Mouse (Mus musculus) forebrain, embryonic 14.5 days (tissue): ENCODE measurements at regions not wholly inside any gene's neighbourhood (a gene's known extent, or its start where the extent isn't known, plus 50 kb on each side); places are given as distances from the start of the nearest gene placed in this dataset.

Source experiments
- ATAC-seq: fragments of 200-750 bp; cut with Nextera tagmentation; 2 replicates; pipeline ENCODE4 v1.8.0; 2017; ENCODE audit warnings: mild to moderate bottlenecking, moderate library complexity
- DNase-seq: peaks from one replicate; pipeline ENCODE4 v3.0.0-alpha.2; 2015; ENCODE audit warnings: low spot score
- H3K27ac ChIP-seq: fragments of 300-500 bp; sonication (generic); 2 replicates; pipeline ENCODE4 v1.5.1; 2014; ENCODE audit warnings: low read depth, mild to moderate bottlenecking, control low read depth, low read length, moderate library complexity
- H3K27me3 ChIP-seq: fragments of 300-500 bp; sonication (generic); replicated peaks from 2 replicates; pipeline ENCODE4 v1.6.1; 2014; ENCODE audit warnings: low read length, control low read depth, mixed read lengths; ENCODE audit not compliant: control insufficient read depth, insufficient read depth
- H3K36me3 ChIP-seq: fragments of 300-500 bp; sonication (generic); 2 replicates; pipeline ENCODE4 v1.6.1; 2014; ENCODE audit warnings: low read length, control low read depth; ENCODE audit not compliant: control insufficient read depth, insufficient read depth
- H3K4me1 ChIP-seq: fragments of 300-500 bp; sonication (generic); 2 replicates; pipeline ENCODE4 v1.6.1; 2014; ENCODE audit warnings: antibody characterized with exemption, low read length, control low read depth; ENCODE audit not compliant: control insufficient read depth, insufficient read depth
- H3K4me2 ChIP-seq: fragments of 300-500 bp; sonication (generic); 2 replicates; pipeline ENCODE4 v1.6.1; 2014; ENCODE audit warnings: mild to moderate bottlenecking, control low read depth, low read length
- H3K4me3 ChIP-seq: fragments of 300-500 bp; sonication (generic); 2 replicates; pipeline ENCODE4 v1.5.1; 2014; ENCODE audit warnings: low read depth, low read length, control low read depth
- H3K9ac ChIP-seq: fragments of 300-500 bp; sonication (generic); 2 replicates; pipeline ENCODE4 v1.6.1; 2014; ENCODE audit warnings: mild to moderate bottlenecking, low read length, control low read depth, moderate library complexity
- H3K9me3 ChIP-seq: fragments of 300-500 bp; sonication (generic); replicated peaks from 2 replicates; pipeline ENCODE4 v1.6.1; 2016; ENCODE audit warnings: low read length, control low read depth, mixed read lengths; ENCODE audit not compliant: control insufficient read depth
- WGBS: fragments of 180-500 bp; shearing (Covaris S2); extraction: QIAGEN DNeasy Blood & Tissue Kit; methylation state at CpG from one replicate; pipeline ENCODE4 v1.1.7; 2014; 5-methylcytosine and 5-hydroxymethylcytosine counted together

DNA sequence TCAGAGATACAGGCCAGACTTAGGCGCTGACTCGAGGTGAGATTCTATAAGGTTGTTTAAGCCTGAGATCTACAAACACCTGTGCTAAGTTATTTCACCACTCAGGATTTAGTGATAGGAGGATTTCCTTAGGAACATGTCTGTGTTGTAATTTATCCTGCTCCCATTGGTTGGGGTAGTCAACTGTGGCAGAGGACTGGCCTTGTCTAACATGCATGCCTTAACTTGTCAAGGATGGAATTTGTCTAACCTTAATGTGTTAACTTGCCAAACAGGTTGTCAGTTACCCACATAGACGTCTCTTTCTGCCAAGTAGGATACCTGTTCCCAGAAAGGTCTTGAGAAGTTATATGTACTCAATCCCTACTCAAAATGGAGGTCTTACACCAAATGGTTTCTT lies 667.3 kb upstream of the Nudt12 start:
- no peak for DNase-seq
- H3K9me3 ChIP-seq: no peaks in the 10 kb centered on the region

GRCm38 (mm10) chr17:59642558-59642957 lies 629.4 kb upstream of the Nudt12 start:
- DNase-seq: peak; percentile 58

More for the DNA sequence above, 667.3 kb upstream of the Nudt12 start:
- Histone ChIP-seq H3K27ac (no peak overlapping the region), H3K27me3 (no peaks in the 10 kb centered on the region), H3K4me1 (no peaks in the 10 kb centered on the region), H3K4me2 (no peak overlapping the region), H3K4me3 (no peak overlapping the region), H3K36me3 (no peaks in the 10 kb centered on the region), H3K9ac (no peak overlapping the region)
- ATAC-seq: no peak
- 86% methylated on average over 3 of the region's 3 CpGs for WGBS

More at GRCm38 (mm10) chr17:59642558-59642957, 629.4 kb upstream of the Nudt12 start:
- no peaks in the 10 kb centered on the region for H3K27me3 ChIP-seq
- no peaks in the 10 kb centered on the region for H3K36me3 ChIP-seq
- no peaks in the 10 kb centered on the region for H3K4me1 ChIP-seq
- ATAC-seq: no peak
- H3K9me3 ChIP-seq: no peaks in the 10 kb centered on the region
- no peak overlapping the region for H3K4me2 ChIP-seq
- no peak overlapping the region for H3K27ac ChIP-seq
- no peak overlapping the region for H3K4me3 ChIP-seq
- no peak overlapping the region for H3K9ac ChIP-seq
